Mouse (Mus musculus) adrenal gland, postnatal 25 days (tissue): Measurements from ENCODE around the gene Olfr988. TPM values are rescaled to one million over a fixed set of nuclear protein-coding genes. Genes with fewer than 3 reads are reported as not detected.
"Not testable (repeated sequence)": the region's sequence is repeated elsewhere in the genome, so short reads cannot be mapped to it uniquely, and the experiment has no call there.

Experiments used
- DNase-seq: peaks from one replicate; pipeline ENCODE4 v3.0.0; 2021; ENCODE audit warnings: mixed read lengths
- long read RNA-seq: library from polyadenylated mRNA; stranded (forward); transcript quantifications from one replicate; pipeline ENCODE4 v2.0.0, GENCODE M21; 2021
- total RNA-seq: library from RNA; stranded (reverse); gene quantifications from 2 replicates; pipeline ENCODE4 v1.2.3, GENCODE M21; 2021

Olfr988 gene
- not detected in 2 replicates for total RNA-seq
- long read RNA-seq = 0 reads

DNA sequence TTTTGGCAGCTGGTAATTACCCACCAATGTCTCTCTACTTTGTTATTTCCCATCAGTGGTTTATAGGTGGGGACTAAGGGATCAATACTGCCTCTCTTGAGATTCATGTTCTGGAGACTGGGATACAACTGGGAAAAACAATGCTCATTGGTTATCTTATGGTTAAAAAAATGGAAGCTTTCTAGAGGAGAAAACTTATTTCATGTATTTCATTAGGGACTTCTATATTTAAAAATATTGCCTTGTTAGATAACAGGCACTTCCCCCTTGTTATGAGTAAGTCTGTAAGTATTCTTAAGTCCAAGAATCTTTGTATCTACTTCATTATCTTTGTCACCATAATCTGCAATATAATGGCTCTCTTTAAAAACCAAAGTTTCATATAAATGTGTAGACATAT, at the start of gene Olfr988:
Gene Olfr988, minus strand, starts transcription at position 101 of the 400 bp plus-strand sequence.
- not testable (repeated sequence) for DNase-seq

DNA sequence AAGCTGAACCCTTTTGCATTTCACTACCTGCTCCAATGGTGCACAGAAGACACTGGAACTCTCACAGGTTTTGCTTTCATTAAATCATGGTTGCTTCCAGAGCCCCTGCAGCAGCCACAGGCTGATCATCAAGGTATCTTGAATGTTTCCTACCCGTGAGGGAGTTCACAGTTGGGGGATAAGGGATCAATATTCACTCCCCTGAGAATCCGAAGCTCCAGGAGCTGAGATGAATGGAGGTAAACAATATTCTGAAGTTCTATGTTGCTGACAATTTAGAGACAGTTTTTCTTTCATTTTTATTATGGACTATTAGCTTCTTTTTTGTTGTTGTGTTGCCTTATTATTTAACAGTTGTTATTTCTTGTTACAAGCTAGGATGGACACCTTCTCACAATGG, 46.3 kb upstream of the Olfr988 start, which contains the start of gene Olfr992:
Gene Olfr992, minus strand, starts transcription at position 101 of the 400 bp plus-strand sequence.
- DNase-seq = no peak

DNA sequence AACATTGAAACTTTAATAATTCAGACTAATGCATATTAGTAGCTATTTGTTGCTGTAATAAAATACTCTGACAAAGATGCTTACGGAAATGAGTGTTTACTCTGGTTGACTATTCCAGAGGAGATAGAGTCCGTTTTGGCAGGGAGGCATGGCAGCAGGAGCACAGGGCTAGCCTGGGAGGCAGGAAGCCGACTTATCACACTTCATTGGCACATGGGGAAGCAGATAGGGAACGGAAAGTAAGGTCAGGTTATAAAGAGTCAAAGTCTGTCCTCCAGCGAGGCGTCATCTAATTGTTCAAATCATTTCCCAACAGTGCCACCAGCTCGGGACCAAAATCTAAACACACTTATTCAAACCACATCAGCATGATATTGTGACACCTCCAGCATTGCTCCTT, 23.1 kb downstream of the Olfr988 start:
- no peak for DNase-seq

DNA sequence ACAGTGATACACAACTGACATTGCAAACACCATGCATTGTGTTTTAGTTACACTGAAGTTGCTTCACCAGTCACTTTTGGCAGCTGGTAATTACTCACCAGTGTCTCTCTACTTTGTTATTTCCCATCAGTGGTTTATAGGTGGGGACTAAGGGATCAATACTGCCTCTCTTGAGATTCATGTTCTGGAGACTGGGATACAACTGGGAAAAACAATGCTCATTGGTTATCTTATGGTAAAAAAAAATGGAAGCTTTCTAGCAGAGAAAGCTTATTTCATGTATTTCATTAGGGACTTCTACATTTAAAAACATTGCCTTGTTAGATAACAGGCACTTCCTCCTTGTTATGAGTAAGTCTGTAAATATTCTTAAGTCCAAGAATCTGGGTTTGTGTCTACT, 23.8 kb downstream of the Olfr988 start, which contains the start of gene Olfr987:
Gene Olfr987, minus strand, starts transcription at position 101 of the 400 bp plus-strand sequence.
- not testable (repeated sequence) for DNase-seq

DNA sequence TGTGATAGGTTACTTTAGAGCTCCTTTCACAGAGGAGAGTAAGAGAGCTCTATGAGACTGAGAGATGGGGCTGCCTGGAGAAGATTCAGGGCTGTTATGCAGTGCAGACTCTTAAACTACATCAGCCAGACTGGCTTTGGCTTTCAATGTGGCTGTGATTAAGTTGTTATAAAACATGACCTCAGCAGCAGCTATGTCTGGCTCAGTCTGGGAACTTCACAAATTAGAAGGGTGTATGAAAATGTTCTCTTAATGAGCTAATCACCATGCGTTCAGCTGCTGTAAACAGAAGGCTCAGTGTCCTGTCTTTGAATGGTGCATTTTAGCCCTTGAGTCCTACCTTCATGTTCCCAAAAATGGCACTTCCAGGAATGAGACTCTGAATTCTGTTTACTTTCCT, 43.9 kb downstream of the Olfr988 start:
- no peak for DNase-seq

Other genes with a start within 250 kb of the Olfr988 start
- 45.1 and 46.7 TPM in 2 replicates for gene Aplnr, start 227.0 kb downstream of the Olfr988 start, total RNA-seq
- 15.8 and 19.7 TPM in 2 replicates for gene Lrrc55, start 166.0 kb downstream of the Olfr988 start, total RNA-seq
- not detected in 2 replicates for gene Olfr987, start 23.9 kb downstream of the Olfr988 start, total RNA-seq
- not detected in 2 replicates for gene Olfr992, start 46.2 kb upstream of the Olfr988 start, total RNA-seq
- not detected in 2 replicates for gene Olfr993, start 51.6 kb upstream of the Olfr988 start, total RNA-seq
- not detected in 2 replicates for gene Olfr994, start 73.2 kb upstream of the Olfr988 start, total RNA-seq
- not detected in 2 replicates for gene Olfr995, start 80.4 kb upstream of the Olfr988 start, total RNA-seq
- 0.38 and 0.39 TPM in 2 replicates for gene 4833423E24Rik, start 155.8 kb upstream of the Olfr988 start, total RNA-seq
- not detected in 2 replicates for gene Olfr996, start 216.0 kb upstream of the Olfr988 start, total RNA-seq
- not detected in 2 replicates for gene Olfr998, start 225.7 kb upstream of the Olfr988 start, total RNA-seq
- gene Olfr1000, start 248.7 kb upstream of the Olfr988 start, total RNA-seq = not detected in 2 replicates